Mouse (Mus musculus): ENCODE results near the gene Babam2.
"Not testable (repeated sequence)": the region's sequence is repeated elsewhere in the genome, so short reads cannot be mapped to it uniquely, and the experiment has no call there.

The Babam2 gene

GRCm38 (mm10) chr5:31792338-31792737 lies 94.9 kb downstream of the Babam2 start:
- no peak for DNase-seq

- no peak for DNase-seq
Observed at GRCm38 (mm10) chr5:31792863-31793262, 95.4 kb downstream of the Babam2 start.

GRCm38 (mm10) chr5:31795414-31795813 lies 97.9 kb downstream of the Babam2 start:
- no peak for DNase-seq

GRCm38 (mm10) chr5:31796979-31797378 lies 99.5 kb downstream of the Babam2 start:
- DNase-seq = no peak

GRCm38 (mm10) chr5:31804211-31804610 lies 106.7 kb downstream of the Babam2 start:
- DNase-seq = not testable (repeated sequence)

- DNase-seq = no peak
Observed at GRCm38 (mm10) chr5:31804751-31805150, 107.3 kb downstream of the Babam2 start.

- DNase-seq = no peak
Observed at GRCm38 (mm10) chr5:31807312-31807711, 109.8 kb downstream of the Babam2 start.

- DNase-seq = peak; percentile 12
Observed at GRCm38 (mm10) chr5:31808271-31808670, 110.8 kb downstream of the Babam2 start.

- no peak for DNase-seq
Observed at GRCm38 (mm10) chr5:31810796-31811662, 113.5 kb downstream of the Babam2 start.

GRCm38 (mm10) chr5:31811663-31812001 lies 114.1 kb downstream of the Babam2 start:
- no peak for DNase-seq

- DNase-seq = no peak
Observed at GRCm38 (mm10) chr5:31813156-31813675, 115.7 kb downstream of the Babam2 start.

GRCm38 (mm10) chr5:31814068-31814467 lies 116.6 kb downstream of the Babam2 start:
- no peak for DNase-seq

GRCm38 (mm10) chr5:31815129-31815528 lies 117.6 kb downstream of the Babam2 start:
- no peak for DNase-seq

GRCm38 (mm10) chr5:31816082-31816481 lies 118.6 kb downstream of the Babam2 start:
- DNase-seq = no peak

GRCm38 (mm10) chr5:31820801-31821200 lies 123.3 kb downstream of the Babam2 start:
- DNase-seq = no peak

GRCm38 (mm10) chr5:31821204-31821603 lies 123.7 kb downstream of the Babam2 start:
- DNase-seq = no peak

GRCm38 (mm10) chr5:31823673-31824072 lies 126.2 kb downstream of the Babam2 start:
- DNase-seq = no peak

GRCm38 (mm10) chr5:31824126-31824525 lies 126.6 kb downstream of the Babam2 start:
- no peak for DNase-seq

GRCm38 (mm10) chr5:31827304-31827703 lies 129.8 kb downstream of the Babam2 start:
- DNase-seq = no peak

- DNase-seq = no peak
Observed at GRCm38 (mm10) chr5:31827896-31828295, 130.4 kb downstream of the Babam2 start.

GRCm38 (mm10) chr5:31828747-31829146 lies 131.3 kb downstream of the Babam2 start:
- DNase-seq = no peak

GRCm38 (mm10) chr5:31829588-31829987 lies 132.1 kb downstream of the Babam2 start:
- no peak for DNase-seq

- DNase-seq = no peak
Observed at GRCm38 (mm10) chr5:31831587-31831986, 134.1 kb downstream of the Babam2 start.

GRCm38 (mm10) chr5:31835691-31836090 lies 138.2 kb downstream of the Babam2 start:
- no peak for DNase-seq

GRCm38 (mm10) chr5:31839973-31840372 lies 142.5 kb downstream of the Babam2 start:
- no peak for DNase-seq

Measured in cerebellum, adult 11-12 months (tissue).